18 mouse cellular contexts compared by ENCODE assay signal in the genomic region with DNA sequence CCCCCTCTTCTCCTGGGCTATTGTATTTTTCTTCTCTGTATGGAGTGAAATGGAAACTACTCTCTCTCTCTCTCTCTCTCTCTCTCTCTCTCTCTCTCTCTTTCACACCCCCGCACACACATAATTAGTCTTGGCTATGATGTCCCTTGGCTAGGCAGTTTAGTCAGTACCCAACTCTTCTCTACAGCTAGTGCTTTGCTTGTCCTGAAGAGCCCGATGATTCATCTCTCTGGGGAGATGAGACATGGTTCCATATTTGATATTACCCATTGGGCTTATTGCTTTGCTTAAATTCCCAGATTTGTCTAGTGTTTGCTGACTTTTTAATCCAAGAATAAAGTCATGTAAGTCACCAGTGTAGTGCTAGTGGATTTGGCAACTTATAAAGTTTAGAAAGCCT.
DNase-seq lines count a peak whose midpoint lies in the region; ATAC-seq lines count a peak whose summit lies in the region.
"Had no signal": no experiment of that assay in that cellular context is flagged by ENCODE, and none has a peak within 500 bp of the region (broad histone marks: within the 10 kb centered on the region; RNA-seq: fewer than 3 reads in every experiment).

No protein-coding gene starts in this region.

- no peak overlapping the region for H3K4me3 ChIP-seq in hindbrain, embryonic 10.5 days
- H3K4me3 ChIP-seq in hindbrain, embryonic 11.5 days (ENCODE audit: low read depth, low read length): no peak overlapping the region
- no peak overlapping the region for H3K4me3 ChIP-seq in limb, embryonic 10.5 days
- H3K4me3 ChIP-seq: embryonic facial prominence, embryonic 15.5 days; heart, embryonic 15.5 days; megakaryocyte, embryonic 14.5 days; neural tube, embryonic 13.5 days had no signal

- H3K27me3 ChIP-seq in hindbrain, embryonic 10.5 days (ENCODE audit: insufficient read depth, poor library complexity, severe bottlenecking): no peaks in the 10 kb centered on the region
- no peaks in the 10 kb centered on the region for H3K27me3 ChIP-seq in hindbrain, embryonic 11.5 days (ENCODE audit: control insufficient read depth, insufficient read depth, low read length)
- H3K27me3 ChIP-seq in limb, embryonic 10.5 days (ENCODE audit: low read depth, poor library complexity, severe bottlenecking): no peaks in the 10 kb centered on the region
- H3K27me3 ChIP-seq: embryonic facial prominence, embryonic 15.5 days; heart, embryonic 15.5 days; megakaryocyte, embryonic 14.5 days; neural tube, embryonic 13.5 days had no signal

- no peak overlapping the region for H3K9ac ChIP-seq in hindbrain, embryonic 11.5 days (ENCODE audit: low read depth, low read length)
- H3K9ac ChIP-seq: embryonic facial prominence, embryonic 15.5 days; heart, embryonic 15.5 days; neural tube, embryonic 13.5 days had no signal

- DNase-seq in frontal cortex, postnatal 36 days (ENCODE audit: low spot score in 2 of 2): no peak
- no peak for DNase-seq in hindbrain, embryonic 10.5 days (ENCODE audit: low spot score)
- no peak for DNase-seq in hindbrain, embryonic 11.5 days (ENCODE audit: low spot score)
- DNase-seq in right cerebral cortex, adult 18-20 months: peak; percentile 56
- no peak for DNase-seq in right cerebral cortex, postnatal 14 days
- DNase-seq in cerebellum, postnatal 25 days: no peak
- no peak for DNase-seq in limb, embryonic 10.5 days (ENCODE audit: low spot score)
- DNase-seq: adrenal gland, postnatal 10 days; cerebellum, adult 9-10 months; kidney, adult 2 months; lung, adult 18-20 months; thymus, postnatal 4 days had no signal

- H3K4me2 ChIP-seq in hindbrain, embryonic 11.5 days (replicated peaks; ENCODE audit: low read depth, low read length): no peak overlapping the region
- H3K4me2 ChIP-seq: embryonic facial prominence, embryonic 15.5 days; heart, embryonic 15.5 days; neural tube, embryonic 13.5 days had no signal

- peaks cover 18% of the 10 kb centered on the region for H3K4me1 ChIP-seq in hindbrain, embryonic 10.5 days (replicated peaks)
- no peaks in the 10 kb centered on the region for H3K4me1 ChIP-seq in hindbrain, embryonic 11.5 days (replicated peaks; ENCODE audit: control insufficient read depth, insufficient read depth, low read length)
- H3K4me1 ChIP-seq in limb, embryonic 10.5 days: peaks cover 14% of the 10 kb centered on the region
- H3K4me1 ChIP-seq: megakaryocyte, embryonic 14.5 days had no signal

- 0 out of 2 replicates have a peak overlapping the region, but pooled peaks have one; percentile 25 for H3K27ac ChIP-seq in hindbrain, embryonic 10.5 days
- H3K27ac ChIP-seq in hindbrain, embryonic 11.5 days (ENCODE audit: low read depth, low read length): no peak overlapping the region
- no peak overlapping the region for H3K27ac ChIP-seq in limb, embryonic 10.5 days
- H3K27ac ChIP-seq: embryonic facial prominence, embryonic 15.5 days; heart, embryonic 15.5 days; hindbrain, postnatal 0 days; neural tube, embryonic 13.5 days had no signal

- peak; percentile 99 for ATAC-seq in frontal cortex, adult (ENCODE audit: low TSS enrichment)
- ATAC-seq in hindbrain, embryonic 11.5 days (ENCODE audit: low FRiP score): no peak
- ATAC-seq: hindbrain, postnatal 0 days had no signal

- H3K9me3 ChIP-seq in hindbrain, embryonic 10.5 days: peaks cover 19% of the 10 kb centered on the region
- peaks cover 8% of the 10 kb centered on the region for H3K9me3 ChIP-seq in hindbrain, embryonic 11.5 days (ENCODE audit: control insufficient read depth, low read length)
- H3K9me3 ChIP-seq in limb, embryonic 10.5 days (replicated peaks): peaks cover 6% of the 10 kb centered on the region

- H3K36me3 ChIP-seq in hindbrain, embryonic 10.5 days: peaks cover 11% of the 10 kb centered on the region; the same call in 1 of the 2 replicates
- H3K36me3 ChIP-seq in hindbrain, embryonic 11.5 days (ENCODE audit: control insufficient read depth, insufficient read depth, low read length): no peaks in the 10 kb centered on the region
- 0 out of 2 replicates have a peak, but pooled peaks cover 4% of the 10 kb centered on the region for H3K36me3 ChIP-seq in limb, embryonic 10.5 days
- H3K36me3 ChIP-seq: embryonic facial prominence, embryonic 15.5 days; heart, embryonic 15.5 days; neural tube, embryonic 13.5 days had no signal

- 83% methylated on average over 2 of the region's 2 CpGs for WGBS in hindbrain, embryonic 10.5 days
- WGBS in hindbrain, embryonic 11.5 days: 86% methylated on average over 2 of the region's 2 CpGs
- 91% methylated on average over 2 of the region's 2 CpGs for WGBS in limb, embryonic 10.5 days
